Mouse (Mus musculus) frontal cortex, adult 2 months (tissue): Measurements from ENCODE around the gene Scyl2. TPM values are rescaled to one million over a fixed set of nuclear protein-coding genes. Genes with fewer than 3 reads are reported as not detected.

ENCODE experiments used
- DNase-seq, 2 experiments: peaks; one replicate each; pipeline ENCODE4 v3.0.0; 2022; ENCODE audit warnings: low spot score in 1 of 2; ENCODE audit errors: extremely low spot score in 1 of 2
- polyA plus RNA-seq: library from polyadenylated mRNA; depleted of rRNA; stranded (reverse); fragments of >200 nt; gene quantifications from 2 replicates; pipeline ENCODE4 v1.2.3, GENCODE M21; 2012; rRNA removed

Scyl2 gene
- polyA plus RNA-seq: 28.9 and 31.0 TPM in 2 replicates

- DNase-seq: peak; percentile 89 to 96
Measured at GRCm38 (mm10) chr10:89686139-89686808, at the start of gene Scyl2. TSS of gene Scyl2 (minus strand) at chr10:89686285.

- peak; percentile 90 to 97 for DNase-seq
Measured at GRCm38 (mm10) chr10:89732001-89732794, 46.1 kb upstream of the Scyl2 start, which contains the start of gene Actr6. TSS of gene Actr6 (minus strand) at chr10:89732295.

- DNase-seq: no peak
Measured at GRCm38 (mm10) chr10:89731341-89731740, 45.3 kb upstream of the Scyl2 start.

GRCm38 (mm10) chr10:89730386-89730785, 44.3 kb upstream of the Scyl2 start:
- no peak for DNase-seq

GRCm38 (mm10) chr10:89722247-89723195, 36.4 kb upstream of the Scyl2 start:
- no peak for DNase-seq

- DNase-seq: no peak
Measured at GRCm38 (mm10) chr10:89720796-89721195, 34.7 kb upstream of the Scyl2 start.

GRCm38 (mm10) chr10:89720252-89720651, 34.2 kb upstream of the Scyl2 start:
- no peak for DNase-seq

GRCm38 (mm10) chr10:89714910-89715309, 28.8 kb upstream of the Scyl2 start:
- DNase-seq: peak in 1 of 2 experiments; percentile 34

- DNase-seq: no peak
Measured at GRCm38 (mm10) chr10:89708720-89709119, 22.6 kb upstream of the Scyl2 start.

- no peak for DNase-seq
Measured at GRCm38 (mm10) chr10:89707397-89707796, 21.3 kb upstream of the Scyl2 start.

- no peak for DNase-seq
Measured at GRCm38 (mm10) chr10:89703042-89703441, 17.0 kb upstream of the Scyl2 start.

GRCm38 (mm10) chr10:89697956-89698355, 11.9 kb upstream of the Scyl2 start:
- no peak for DNase-seq

- DNase-seq: peak in 1 of 2 experiments; percentile 17
Measured at GRCm38 (mm10) chr10:89696270-89696669, 10.2 kb upstream of the Scyl2 start.

GRCm38 (mm10) chr10:89695194-89695911, 9.3 kb upstream of the Scyl2 start:
- no peak for DNase-seq

GRCm38 (mm10) chr10:89690021-89690420, 3.9 kb upstream of the Scyl2 start:
- no peak for DNase-seq

GRCm38 (mm10) chr10:89687455-89687854, 1.4 kb upstream of the Scyl2 start:
- DNase-seq: no peak

GRCm38 (mm10) chr10:89685391-89686138, 520 bp downstream of the Scyl2 start:
- DNase-seq: peak in 1 of 2 experiments; percentile 17

GRCm38 (mm10) chr10:89682961-89683360, 3.1 kb downstream of the Scyl2 start:
- DNase-seq: no peak

- no peak for DNase-seq
Measured at GRCm38 (mm10) chr10:89682157-89682556, 3.9 kb downstream of the Scyl2 start.
